Mouse (Mus musculus) embryonic facial prominence, embryonic 13.5 days (tissue): Measurements from ENCODE around the gene Mustn1. TPM values are rescaled to one million over a fixed set of nuclear protein-coding genes. Genes with fewer than 3 reads are reported as not detected.

Experiments
- ATAC-seq: fragments of 200-750 bp; cut with Nextera tagmentation; 2 replicates; pipeline ENCODE4 v1.8.0; 2017; ENCODE audit warnings: low read depth; ENCODE audit not compliant: insufficient number of reproducible peaks, insufficient read depth, low FRiP score, low TSS enrichment
- H3K27ac ChIP-seq: fragments of 300-500 bp; sonication (generic); 2 replicates; pipeline ENCODE4 v1.5.1; 2015; ENCODE audit warnings: moderate library complexity, mild to moderate bottlenecking, inconsistent platforms
- H3K27me3 ChIP-seq: fragments of 300-500 bp; sonication (generic); 2 replicates; pipeline ENCODE4 v1.6.1; 2015; ENCODE audit warnings: mild to moderate bottlenecking, inconsistent platforms
- H3K36me3 ChIP-seq: fragments of 300-500 bp; sonication (generic); 2 replicates; pipeline ENCODE4 v1.6.1; 2015; ENCODE audit warnings: mild to moderate bottlenecking, inconsistent platforms
- H3K4me1 ChIP-seq: fragments of 300-500 bp; sonication (generic); 2 replicates; pipeline ENCODE4 v1.6.1; 2015; ENCODE audit warnings: inconsistent platforms
- H3K4me2 ChIP-seq: fragments of 300-500 bp; sonication (generic); 2 replicates; pipeline ENCODE4 v1.6.1; 2015; ENCODE audit warnings: moderate library complexity, mild to moderate bottlenecking, inconsistent platforms
- H3K4me3 ChIP-seq: fragments of 300-500 bp; sonication (generic); 2 replicates; pipeline ENCODE4 v1.5.1; 2015; ENCODE audit warnings: mild to moderate bottlenecking, inconsistent platforms
- H3K9ac ChIP-seq: fragments of 300-500 bp; sonication (generic); 2 replicates; pipeline ENCODE4 v1.6.1; 2015; ENCODE audit warnings: mild to moderate bottlenecking, inconsistent platforms
- H3K9me3 ChIP-seq: fragments of 300-500 bp; sonication (generic); 2 replicates; pipeline ENCODE4 v1.6.1; 2016; ENCODE audit warnings: inconsistent platforms
- WGBS: fragments of 180-500 bp; shearing (Covaris S2); methylation state at CpG from one replicate; pipeline ENCODE4 v1.1.7; 2015; ENCODE audit warnings: mixed read lengths; 5-methylcytosine and 5-hydroxymethylcytosine counted together
- polyA plus RNA-seq: library from polyadenylated mRNA; unstranded; fragments of >200 nt; fragmentation: Nextera tagmentation; extraction: Ambion mirVana; gene quantifications from 2 replicates; pipeline ENCODE4 v1.2.1, GENCODE M21; 2015

Mustn1 gene
- 2.3 and 2.4 TPM in 2 replicates for polyA plus RNA-seq

DNA sequence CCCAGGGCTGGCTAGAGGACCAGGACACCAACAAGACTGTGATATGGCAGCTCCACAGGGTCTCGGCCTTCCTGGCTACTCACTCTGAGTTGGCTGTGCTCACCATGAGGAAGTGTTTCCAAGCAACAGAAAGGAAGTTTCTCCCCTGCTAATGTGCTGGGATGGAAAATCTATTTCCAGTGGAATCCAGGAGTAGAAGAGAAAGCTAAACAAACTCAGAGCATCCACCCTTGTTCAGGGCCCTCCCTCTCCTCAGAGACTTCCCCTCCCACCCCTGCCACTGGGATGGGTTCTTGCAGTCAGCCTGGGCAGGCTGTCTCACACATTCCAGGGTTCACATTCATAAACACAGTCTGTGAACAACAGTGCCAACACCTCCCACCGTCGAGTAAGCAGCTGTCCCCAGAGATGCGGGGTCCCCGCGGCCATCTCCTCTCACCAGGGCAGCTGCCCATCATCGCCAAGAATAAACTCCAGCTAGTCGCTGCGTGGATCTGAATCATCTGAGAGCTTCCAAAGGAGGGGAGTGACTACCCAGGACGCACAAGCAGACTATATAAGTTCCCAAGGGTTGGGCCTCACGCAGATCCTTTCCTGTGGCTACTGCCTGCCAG, at the start of gene Mustn1:
Mustn1 (plus strand) TSS at position 243 of the 614 bp plus-strand sequence.
- Histone ChIP-seq H3K9me3 (no peaks in the 10 kb centered on the region), H3K9ac (no peak within 1 kb of the TSS; the same call in 1 of the 2 replicates), H3K4me1 (peaks cover 15% of the 10 kb centered on the region; the same call in 1 of the 2 replicates), H3K4me2 (no peak within 1 kb of the TSS), H3K27me3 (no peaks in the 10 kb centered on the region), H3K27ac (peak within 1 kb of the TSS; percentile 55), H3K4me3 (no peak within 1 kb of the TSS), H3K36me3 (peaks cover 28% of the 10 kb centered on the region)
- no peak for ATAC-seq
- 79% methylated on average over 11 of the region's 11 CpGs for WGBS

- Histone ChIP-seq H3K4me2 (no peak overlapping the region), H3K36me3 (peaks cover 24% of the 10 kb centered on the region), H3K9ac (no peak overlapping the region), H3K4me3 (no peak overlapping the region), H3K9me3 (no peaks in the 10 kb centered on the region), H3K27me3 (no peaks in the 10 kb centered on the region), H3K27ac (no peak overlapping the region), H3K4me1 (no peaks in the 10 kb centered on the region)
- 87% methylated on average over 14 of the region's 14 CpGs for WGBS
- ATAC-seq: no peak
Measured at GRCm38 (mm10) chr14:30837416-30837996, 41.5 kb upstream of the Mustn1 start.

DNA sequence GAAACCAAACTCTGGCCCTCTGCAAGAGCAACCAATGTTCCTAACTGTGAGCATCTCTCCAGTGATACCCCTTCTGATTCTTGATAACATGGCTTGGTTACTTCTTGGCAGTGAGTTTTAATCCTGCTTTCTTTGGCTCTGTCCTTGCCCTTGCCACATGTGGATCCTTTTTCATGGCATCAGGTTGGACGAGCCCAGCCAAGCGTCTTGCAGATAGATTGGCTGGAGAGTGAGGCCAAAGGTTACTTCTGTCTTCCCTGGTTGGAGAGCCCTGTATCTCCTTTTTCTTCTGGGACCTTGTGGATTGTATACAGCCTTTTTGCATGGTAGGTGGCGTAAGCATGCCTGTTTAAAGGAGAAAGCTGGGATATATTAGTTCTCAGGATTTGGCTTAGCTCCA, 35.3 kb upstream of the Mustn1 start:
- 85% methylated on average over 3 of the region's 3 CpGs for WGBS
- no peaks in the 10 kb centered on the region for H3K27me3 ChIP-seq
- H3K4me2 ChIP-seq: no peak overlapping the region
- H3K36me3 ChIP-seq: peaks cover 9% of the 10 kb centered on the region
- no peaks in the 10 kb centered on the region for H3K9me3 ChIP-seq
- no peak overlapping the region for H3K9ac ChIP-seq
- no peak for ATAC-seq
- H3K4me1 ChIP-seq: no peaks in the 10 kb centered on the region
- no peak overlapping the region for H3K27ac ChIP-seq
- H3K4me3 ChIP-seq: no peak overlapping the region

- Histone ChIP-seq H3K9ac (no peak overlapping the region), H3K27me3 (no peaks in the 10 kb centered on the region), H3K4me1 (no peaks in the 10 kb centered on the region), H3K36me3 (peaks cover 12% of the 10 kb centered on the region), H3K27ac (no peak overlapping the region), H3K4me3 (no peak overlapping the region), H3K4me2 (no peak overlapping the region), H3K9me3 (no peaks in the 10 kb centered on the region)
- WGBS: 90% methylated on average over 5 of the region's 5 CpGs
- no peak for ATAC-seq
Measured at GRCm38 (mm10) chr14:30850504-30850903, 28.5 kb upstream of the Mustn1 start.

DNA sequence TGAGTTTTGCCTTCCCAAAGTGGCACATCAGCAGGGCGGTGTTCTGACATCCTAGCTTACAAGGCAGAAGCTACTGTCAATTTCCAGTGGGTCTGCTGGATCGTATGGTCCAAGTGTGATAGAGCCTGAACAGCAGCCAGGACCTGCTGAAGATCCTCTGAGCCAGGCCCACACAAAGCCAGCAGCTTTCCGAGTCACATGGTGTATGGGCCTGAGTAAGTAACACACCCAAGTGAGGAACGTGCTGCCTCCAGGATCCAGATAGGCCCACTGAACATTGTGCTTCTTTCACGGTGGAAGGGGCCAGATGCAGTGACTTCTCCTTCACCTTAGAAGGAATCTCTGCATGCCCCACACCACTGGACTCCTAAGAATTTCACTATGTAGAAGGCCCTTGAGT, 26.7 kb upstream of the Mustn1 start:
- no peak overlapping the region for H3K4me2 ChIP-seq
- H3K9me3 ChIP-seq: no peaks in the 10 kb centered on the region
- no peaks in the 10 kb centered on the region for H3K27me3 ChIP-seq
- no peak overlapping the region for H3K27ac ChIP-seq
- no peaks in the 10 kb centered on the region for H3K4me1 ChIP-seq
- H3K36me3 ChIP-seq: peaks cover 12% of the 10 kb centered on the region; the same call in 1 of the 2 replicates
- no peak overlapping the region for H3K4me3 ChIP-seq
- 85% methylated on average over 5 of the region's 5 CpGs for WGBS
- no peak overlapping the region for H3K9ac ChIP-seq
- ATAC-seq: no peak

- H3K36me3 ChIP-seq: peaks cover 12% of the 10 kb centered on the region; the same call in 1 of the 2 replicates
- H3K27ac ChIP-seq: no peak overlapping the region
- no peaks in the 10 kb centered on the region for H3K27me3 ChIP-seq
- no peaks in the 10 kb centered on the region for H3K4me1 ChIP-seq
- no peak overlapping the region for H3K4me2 ChIP-seq
- 91% methylated on average over 3 of the region's 3 CpGs for WGBS
- no peaks in the 10 kb centered on the region for H3K9me3 ChIP-seq
- ATAC-seq: no peak
- no peak overlapping the region for H3K4me3 ChIP-seq
- H3K9ac ChIP-seq: no peak overlapping the region
Measured at GRCm38 (mm10) chr14:30855316-30855715, 23.7 kb upstream of the Mustn1 start.

DNA sequence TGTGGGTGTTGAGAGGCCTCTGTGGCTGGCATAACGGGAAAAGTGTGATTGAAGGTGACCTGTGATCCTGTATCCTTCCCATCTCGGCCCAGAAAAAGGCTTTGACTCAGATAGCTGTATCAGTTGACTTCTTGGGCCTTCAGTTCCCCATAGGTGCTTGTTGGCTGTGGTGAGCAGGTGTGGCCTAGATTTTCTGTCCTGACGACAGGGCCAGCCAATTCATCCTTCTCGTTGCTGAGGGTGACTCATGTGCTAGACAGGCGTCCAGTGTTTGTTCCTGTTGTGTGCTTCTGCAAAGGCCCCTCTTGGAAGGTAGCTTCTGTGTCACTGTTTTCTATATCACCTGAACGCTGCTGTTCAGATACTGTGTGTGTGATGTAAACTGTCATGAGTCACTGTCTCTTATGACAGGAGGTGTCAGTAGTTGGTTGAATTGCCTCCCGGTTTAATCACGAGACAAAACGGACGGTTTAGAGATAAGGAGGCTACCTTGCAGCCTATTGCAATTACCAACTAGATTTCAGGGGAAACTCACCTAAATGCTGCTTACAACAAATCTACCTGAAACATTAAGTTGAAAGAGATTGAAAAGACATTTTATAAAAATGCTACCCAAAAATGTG, 22.0 kb upstream of the Mustn1 start:
- H3K9ac ChIP-seq: no peak overlapping the region
- no peak overlapping the region for H3K4me3 ChIP-seq
- WGBS: 88% methylated on average over 10 of the region's 10 CpGs
- H3K4me2 ChIP-seq: no peak overlapping the region
- no peak for ATAC-seq
- no peak overlapping the region for H3K27ac ChIP-seq
- H3K4me1 ChIP-seq: peaks cover 3% of the 10 kb centered on the region; the same call in 1 of the 2 replicates
- peaks cover 12% of the 10 kb centered on the region; the same call in 1 of the 2 replicates for H3K36me3 ChIP-seq
- no peaks in the 10 kb centered on the region for H3K27me3 ChIP-seq
- no peaks in the 10 kb centered on the region for H3K9me3 ChIP-seq

DNA sequence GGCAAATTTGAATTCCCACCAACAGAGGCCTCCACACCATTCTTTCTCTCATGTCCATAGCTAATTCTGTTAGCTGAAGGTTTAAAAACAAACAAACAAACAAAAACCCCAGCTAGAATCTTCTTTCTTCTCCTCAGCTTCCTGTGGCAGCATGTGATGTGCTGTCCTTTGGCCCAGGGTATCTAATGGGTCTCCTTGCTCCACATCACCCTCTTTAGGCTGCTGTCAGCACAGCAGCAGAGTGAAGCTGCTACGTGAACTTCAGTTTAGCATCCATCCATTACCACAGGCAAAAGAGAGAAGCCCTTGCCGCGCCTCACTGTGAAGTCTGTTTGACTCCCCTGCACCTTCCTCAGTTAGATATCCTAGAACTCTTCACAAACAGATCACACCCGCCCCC, 21.0 kb upstream of the Mustn1 start:
- ATAC-seq: no peak

GRCm38 (mm10) chr14:30861421-30862125, 17.4 kb upstream of the Mustn1 start:
- no peak overlapping the region for H3K4me3 ChIP-seq
- H3K27me3 ChIP-seq: no peaks in the 10 kb centered on the region
- H3K9ac ChIP-seq: no peak overlapping the region
- ATAC-seq: no peak
- peaks cover 3% of the 10 kb centered on the region; the same call in 1 of the 2 replicates for H3K4me1 ChIP-seq
- H3K9me3 ChIP-seq: no peaks in the 10 kb centered on the region
- no peak overlapping the region for H3K4me2 ChIP-seq
- H3K27ac ChIP-seq: no peak overlapping the region
- peaks cover 22% of the 10 kb centered on the region for H3K36me3 ChIP-seq
- WGBS: 72% methylated on average over 16 of the region's 16 CpGs

More for the DNA sequence above, 21.0 kb upstream of the Mustn1 start:
- Histone ChIP-seq H3K27me3 (no peaks in the 10 kb centered on the region), H3K9me3 (no peaks in the 10 kb centered on the region), H3K4me3 (no peak overlapping the region), H3K4me2 (no peak overlapping the region), H3K4me1 (peaks cover 3% of the 10 kb centered on the region; the same call in 1 of the 2 replicates), H3K9ac (no peak overlapping the region), H3K36me3 (peaks cover 12% of the 10 kb centered on the region; the same call in 1 of the 2 replicates), H3K27ac (no peak overlapping the region)
- WGBS: 88% methylated on average over 4 of the region's 4 CpGs

- Histone ChIP-seq H3K27ac (no peak overlapping the region), H3K4me3 (no peak overlapping the region)
- WGBS: 83% methylated on average over 9 of the region's 9 CpGs
Measured at GRCm38 (mm10) chr14:30862368-30862767, 16.6 kb upstream of the Mustn1 start.

GRCm38 (mm10) chr14:30865311-30865710, 13.7 kb upstream of the Mustn1 start:
- WGBS: 70% methylated on average over 3 of the region's 3 CpGs
- ATAC-seq: no peak
- no peak overlapping the region for H3K4me3 ChIP-seq
- H3K27ac ChIP-seq: no peak overlapping the region
- H3K4me2 ChIP-seq: no peak overlapping the region
- no peaks in the 10 kb centered on the region for H3K9me3 ChIP-seq
- no peak overlapping the region for H3K9ac ChIP-seq
- H3K36me3 ChIP-seq: peaks cover 44% of the 10 kb centered on the region
- H3K27me3 ChIP-seq: no peaks in the 10 kb centered on the region
- H3K4me1 ChIP-seq: peaks cover 13% of the 10 kb centered on the region

More at GRCm38 (mm10) chr14:30862368-30862767, 16.6 kb upstream of the Mustn1 start:
- Histone ChIP-seq H3K4me2 (no peak overlapping the region), H3K4me1 (peaks cover 3% of the 10 kb centered on the region; the same call in 1 of the 2 replicates), H3K27me3 (no peaks in the 10 kb centered on the region), H3K9me3 (no peaks in the 10 kb centered on the region), H3K9ac (no peak overlapping the region), H3K36me3 (peaks cover 27% of the 10 kb centered on the region)
- ATAC-seq: no peak
